ENCODE assay signal across 8 mouse cellular contexts in genomic region chr13:4608961-4609409, GRCm38 (mm10). TPM values are rescaled to one million over a fixed set of nuclear protein-coding genes. Genes with fewer than 3 reads are reported as not detected.
DNase-seq lines count a peak whose midpoint lies in the region; ATAC-seq lines count a peak whose summit lies in the region.

TSS of gene Akr1e1 (minus strand) at chr13:4609174.

- peak within 1 kb of the TSS; percentile 85 for H3K27ac ChIP-seq in hindbrain, embryonic 15.5 days (replicated peaks)

- DNase-seq in T-cell, adult 2 months (ENCODE audit: low spot score), result peak; percentile 50
- peak; percentile 86 to 90 for DNase-seq in cerebellum, postnatal 36 days
- DNase-seq in frontal cortex, postnatal 36 days (ENCODE audit: low spot score in 2 of 2), result peak; percentile 89 to 95
- peak; percentile 93 for DNase-seq in left cerebral cortex, adult 11 months (ENCODE audit: low spot score)
- DNase-seq in lung, postnatal 4 days, result peak; percentile 91 to 93
- peak; percentile 91 for DNase-seq in retina, postnatal 7 days (ENCODE audit: low read depth, low spot score)
- DNase-seq in urinary bladder, adult 2 months (ENCODE audit: low spot score), result peak; percentile 71

- H3K36me3 ChIP-seq in hindbrain, embryonic 15.5 days, result no peaks in the 10 kb centered on the region

- H3K4me2 ChIP-seq in hindbrain, embryonic 15.5 days, result peak within 1 kb of the TSS; percentile 85

- 3% methylated on average over 10 of the region's 10 CpGs for WGBS in hindbrain, embryonic 15.5 days

- peak within 1 kb of the TSS; percentile 63 for H3K9ac ChIP-seq in hindbrain, embryonic 15.5 days

- ATAC-seq in hindbrain, embryonic 15.5 days (ENCODE audit: low FRiP score, low read depth), result peak; percentile 100

- H3K4me3 ChIP-seq in hindbrain, embryonic 15.5 days, result peak within 1 kb of the TSS; percentile 59

- no peaks in the 10 kb centered on the region for H3K4me1 ChIP-seq in hindbrain, embryonic 15.5 days (replicated peaks)

- H3K9me3 ChIP-seq in hindbrain, embryonic 15.5 days, result no peaks in the 10 kb centered on the region

- no peaks in the 10 kb centered on the region for H3K27me3 ChIP-seq in hindbrain, embryonic 15.5 days

RNA-seq across cellular contexts. Expression of gene Akr1e1, which starts in this region (rescaled TPM):
- polyA plus RNA-seq in hindbrain, embryonic 15.5 days (2015; fragmentation: Nextera tagmentation; extraction: Ambion mirVana), result 42.2 and 44.6 TPM in 2 replicates
- 29.6 and 34.0 TPM in 2 replicates for polyA plus RNA-seq in urinary bladder, adult 2 months (2012; rRNA removed)

Comparison
In these comparisons a context has a peak if more than half of its experiments do, and no peak if none do; other contexts are left out.
1. Peak in every context shown above with its lines: DNase-seq, ATAC-seq, H3K4me3 ChIP-seq and H3K27ac ChIP-seq.